Mouse (Mus musculus) brain, embryonic 14.5 days (tissue): ENCODE data around the gene Ccl24.

Source experiments
- CTCF ChIP-seq: fragments of 200-500 bp; IDR thresholded peaks from 2 replicates; pipeline ENCODE4 v1.5.1; 2012; ENCODE audit warnings: inconsistent platforms, mild to moderate bottlenecking, moderate library complexity, borderline replicate concordance; ENCODE audit not compliant: insufficient read depth, insufficient read length; ENCODE audit errors: extremely low read depth
- POLR2A ChIP-seq: fragments of 200-500 bp; IDR thresholded peaks from 2 replicates; pipeline ENCODE4 v1.6.1; 2012; ENCODE audit warnings: mild to moderate bottlenecking, inconsistent platforms, borderline replicate concordance; ENCODE audit not compliant: poor library complexity, insufficient read depth, insufficient read length, severe bottlenecking; ENCODE audit errors: extremely low read depth

GRCm38 (mm10) chr5:135550910-135551309, 21.9 kb downstream of the Ccl24 start:
- TF ChIP-seq POLR2A (no peak), CTCF (peak; percentile 47; the same call in 1 of the 2 replicates)
